Mouse (Mus musculus): ENCODE measurements around the gene Tgm2. TPM values are rescaled to one million over a fixed set of nuclear protein-coding genes. Genes with fewer than 3 reads are reported as not detected.

Gene Tgm2
- polyA plus RNA-seq, 2 experiments, result 6.9 to 12.1 TPM

GRCm38 (mm10) chr2:158127245-158127644 lies 19.0 kb downstream of the Tgm2 start:
- no peaks in the 10 kb centered on the region for H3K36me3 ChIP-seq (ENCODE audit: control insufficient read depth, insufficient read depth, low read length)
- DNase-seq (ENCODE audit: low spot score) (no peak), ATAC-seq (ENCODE audit: low FRiP score, low read depth) (no peak)
- no peak overlapping the region for H3K9ac ChIP-seq (ENCODE audit: low read depth, low read length, severe bottlenecking)
- WGBS, result 87% methylated on average over 6 of the region's 6 CpGs
- no peak overlapping the region for H3K4me3 ChIP-seq (replicated peaks; ENCODE audit: low read length)
- no peak overlapping the region for H3K4me2 ChIP-seq (replicated peaks; ENCODE audit: low read depth, low read length, severe bottlenecking)
- no peak for TF ChIP-seq POLR2A (IDR thresholded peaks at IDR 0.05; ENCODE audit: borderline replicate concordance, extremely low read depth, insufficient read depth, insufficient read length)
- no peaks in the 10 kb centered on the region; the same call in 1 of the 2 replicates for H3K4me1 ChIP-seq (ENCODE audit: control insufficient read depth, insufficient read depth, low read length)
- H3K9me3 ChIP-seq (ENCODE audit: control insufficient read depth, low read length), result no peaks in the 10 kb centered on the region
- no peak overlapping the region for H3K27ac ChIP-seq (replicated peaks; ENCODE audit: low read depth, low read length)
- H3K27me3 ChIP-seq (ENCODE audit: control insufficient read depth, insufficient read depth, low read length), result no peaks in the 10 kb centered on the region

GRCm38 (mm10) chr2:158122814-158123213 lies 23.4 kb downstream of the Tgm2 start:
- H3K4me2 ChIP-seq (replicated peaks; ENCODE audit: low read depth, low read length, severe bottlenecking), result no peak overlapping the region
- TF ChIP-seq POLR2A (IDR thresholded peaks at IDR 0.05; ENCODE audit: borderline replicate concordance, extremely low read depth, insufficient read depth, insufficient read length), result no peak
- ATAC-seq (ENCODE audit: low FRiP score, low read depth) (no peak), DNase-seq (ENCODE audit: low spot score) (no peak)
- no peaks in the 10 kb centered on the region for H3K27me3 ChIP-seq (ENCODE audit: control insufficient read depth, insufficient read depth, low read length)
- no peaks in the 10 kb centered on the region for H3K9me3 ChIP-seq (ENCODE audit: control insufficient read depth, low read length)
- 89% methylated on average over 6 of the region's 6 CpGs for WGBS
- no peak overlapping the region for H3K9ac ChIP-seq (ENCODE audit: low read depth, low read length, severe bottlenecking)
- peaks cover 5% of the 10 kb centered on the region; the same call in 1 of the 2 replicates for H3K4me1 ChIP-seq (ENCODE audit: control insufficient read depth, insufficient read depth, low read length)
- H3K36me3 ChIP-seq (ENCODE audit: control insufficient read depth, insufficient read depth, low read length), result no peaks in the 10 kb centered on the region
- no peak overlapping the region for H3K4me3 ChIP-seq (replicated peaks; ENCODE audit: low read length)
- H3K27ac ChIP-seq (replicated peaks; ENCODE audit: low read depth, low read length), result no peak overlapping the region

GRCm38 (mm10) chr2:158121645-158122326 lies 24.4 kb downstream of the Tgm2 start:
- no peak for ATAC-seq (ENCODE audit: low FRiP score, low read depth)
- Histone ChIP-seq H3K27me3 (ENCODE audit: control insufficient read depth, insufficient read depth, low read length) (no peaks in the 10 kb centered on the region), H3K9ac (ENCODE audit: low read depth, low read length, severe bottlenecking) (0 out of 2 replicates have a peak overlapping the region, but pooled peaks have one; percentile 12), H3K4me1 (ENCODE audit: control insufficient read depth, insufficient read depth, low read length) (peaks cover 5% of the 10 kb centered on the region), H3K36me3 (ENCODE audit: control insufficient read depth, insufficient read depth, low read length) (no peaks in the 10 kb centered on the region), H3K27ac (replicated peaks; ENCODE audit: low read depth, low read length) (no peak overlapping the region), H3K4me2 (replicated peaks; ENCODE audit: low read depth, low read length, severe bottlenecking) (no peak overlapping the region), H3K9me3 (ENCODE audit: control insufficient read depth, low read length) (no peaks in the 10 kb centered on the region), H3K4me3 (replicated peaks; ENCODE audit: low read length) (no peak overlapping the region)
- TF ChIP-seq POLR2A (IDR thresholded peaks at IDR 0.05; ENCODE audit: borderline replicate concordance, extremely low read depth, insufficient read depth, insufficient read length), result no peak
- WGBS, result 73% methylated on average over 11 of the region's 12 CpGs
- DNase-seq (ENCODE audit: low spot score), result no peak

GRCm38 (mm10) chr2:158120868-158121267 lies 25.4 kb downstream of the Tgm2 start:
- 93% methylated on average over 3 of the region's 3 CpGs for WGBS
- DNase-seq (ENCODE audit: low spot score), result no peak

GRCm38 (mm10) chr2:158120211-158120610 lies 26.0 kb downstream of the Tgm2 start:
- H3K27ac ChIP-seq (replicated peaks; ENCODE audit: low read depth, low read length), result no peak overlapping the region
- H3K9me3 ChIP-seq (ENCODE audit: control insufficient read depth, low read length), result no peaks in the 10 kb centered on the region
- H3K4me2 ChIP-seq (replicated peaks; ENCODE audit: low read depth, low read length, severe bottlenecking), result no peak overlapping the region
- ATAC-seq (ENCODE audit: low FRiP score, low read depth), result no peak
- no peak for TF ChIP-seq POLR2A (IDR thresholded peaks at IDR 0.05; ENCODE audit: borderline replicate concordance, extremely low read depth, insufficient read depth, insufficient read length)
- no peaks in the 10 kb centered on the region for H3K27me3 ChIP-seq (ENCODE audit: control insufficient read depth, insufficient read depth, low read length)
- H3K36me3 ChIP-seq (ENCODE audit: control insufficient read depth, insufficient read depth, low read length), result no peaks in the 10 kb centered on the region
- peak; percentile 16 for DNase-seq (ENCODE audit: low spot score)
- 64% methylated on average over 8 of the region's 8 CpGs for WGBS
- H3K4me1 ChIP-seq (ENCODE audit: control insufficient read depth, insufficient read depth, low read length), result peaks cover 9% of the 10 kb centered on the region
- H3K9ac ChIP-seq (ENCODE audit: low read depth, low read length, severe bottlenecking), result no peak overlapping the region
- no peak overlapping the region for H3K4me3 ChIP-seq (replicated peaks; ENCODE audit: low read length)

More at GRCm38 (mm10) chr2:158120868-158121267, 25.4 kb downstream of the Tgm2 start:
- H3K4me1 ChIP-seq (ENCODE audit: control insufficient read depth, insufficient read depth, low read length), result peaks cover 9% of the 10 kb centered on the region
- no peaks in the 10 kb centered on the region for H3K36me3 ChIP-seq (ENCODE audit: control insufficient read depth, insufficient read depth, low read length)
- no peak overlapping the region for H3K4me2 ChIP-seq (replicated peaks; ENCODE audit: low read depth, low read length, severe bottlenecking)
- no peaks in the 10 kb centered on the region for H3K9me3 ChIP-seq (ENCODE audit: control insufficient read depth, low read length)
- no peak overlapping the region for H3K4me3 ChIP-seq (replicated peaks; ENCODE audit: low read length)
- ATAC-seq (ENCODE audit: low FRiP score, low read depth), result no peak
- no peaks in the 10 kb centered on the region for H3K27me3 ChIP-seq (ENCODE audit: control insufficient read depth, insufficient read depth, low read length)
- H3K9ac ChIP-seq (ENCODE audit: low read depth, low read length, severe bottlenecking), result no peak overlapping the region
- H3K27ac ChIP-seq (replicated peaks; ENCODE audit: low read depth, low read length), result no peak overlapping the region
- no peak for TF ChIP-seq POLR2A (IDR thresholded peaks at IDR 0.05; ENCODE audit: borderline replicate concordance, extremely low read depth, insufficient read depth, insufficient read length)
